Mouse (Mus musculus): Measurements from ENCODE around the gene Pum3. TPM values are rescaled to one million over a fixed set of nuclear protein-coding genes. Genes with fewer than 3 reads are reported as not detected.

Gene Pum3
- polyA plus RNA-seq, 1 experiment from 2014 or later: 95.5 TPM

- H3K4me3 ChIP-seq (replicated peaks): peak overlapping the region; percentile 6; the same call in 1 of the 2 replicates
- peak overlapping the region; percentile 44 for H3K4me2 ChIP-seq
- no peak for ATAC-seq (ENCODE audit: insufficient number of reproducible peaks, insufficient read depth, low FRiP score, low TSS enrichment, low read depth)
- H3K9ac ChIP-seq (replicated peaks): no peak overlapping the region
- H3K27me3 ChIP-seq: no peaks in the 10 kb centered on the region
- no peaks in the 10 kb centered on the region for H3K36me3 ChIP-seq
- WGBS: 1% methylated on average over 8 of the region's 8 CpGs
- H3K9me3 ChIP-seq: no peaks in the 10 kb centered on the region
- H3K4me1 ChIP-seq (replicated peaks): peaks cover 6% of the 10 kb centered on the region; the same call in 1 of the 2 replicates
- no peak overlapping the region for H3K27ac ChIP-seq
Observed at GRCm38 (mm10) chr19:27364521-27364931, 65.1 kb downstream of the Pum3 start.

- Histone ChIP-seq H3K27me3 (no peaks in the 10 kb centered on the region), H3K4me1 (replicated peaks) (peaks cover 6% of the 10 kb centered on the region; the same call in 1 of the 2 replicates), H3K36me3 (no peaks in the 10 kb centered on the region), H3K9ac (replicated peaks) (no peak overlapping the region), H3K27ac (no peak overlapping the region), H3K4me2 (peak overlapping the region; percentile 44), H3K9me3 (no peaks in the 10 kb centered on the region), H3K4me3 (replicated peaks) (peak overlapping the region; percentile 6; the same call in 1 of the 2 replicates)
- ATAC-seq (ENCODE audit: insufficient number of reproducible peaks, insufficient read depth, low FRiP score, low TSS enrichment, low read depth): no peak
- 70% methylated on average over 4 of the region's 4 CpGs for WGBS
Observed at GRCm38 (mm10) chr19:27363891-27364290, 65.7 kb downstream of the Pum3 start.

GRCm38 (mm10) chr19:27360381-27360780, 69.2 kb downstream of the Pum3 start:
- no peaks in the 10 kb centered on the region for H3K9me3 ChIP-seq
- H3K4me1 ChIP-seq (replicated peaks): peaks cover 6% of the 10 kb centered on the region; the same call in 1 of the 2 replicates
- no peak for ATAC-seq (ENCODE audit: insufficient number of reproducible peaks, insufficient read depth, low FRiP score, low TSS enrichment, low read depth)
- H3K36me3 ChIP-seq: no peaks in the 10 kb centered on the region
- H3K4me3 ChIP-seq (replicated peaks): no peak overlapping the region
- H3K27me3 ChIP-seq: no peaks in the 10 kb centered on the region
- H3K4me2 ChIP-seq: no peak overlapping the region
- no peak overlapping the region for H3K27ac ChIP-seq
- H3K9ac ChIP-seq (replicated peaks): no peak overlapping the region

- WGBS: 84% methylated on average over 6 of the region's 6 CpGs
- Histone ChIP-seq H3K27me3 (no peaks in the 10 kb centered on the region), H3K9ac (replicated peaks) (no peak overlapping the region), H3K4me1 (replicated peaks) (no peaks in the 10 kb centered on the region), H3K4me2 (no peak overlapping the region), H3K27ac (no peak overlapping the region), H3K4me3 (replicated peaks) (no peak overlapping the region), H3K9me3 (no peaks in the 10 kb centered on the region), H3K36me3 (no peaks in the 10 kb centered on the region)
- no peak for ATAC-seq (ENCODE audit: insufficient number of reproducible peaks, insufficient read depth, low FRiP score, low TSS enrichment, low read depth)
Observed at GRCm38 (mm10) chr19:27351700-27352099, 77.9 kb downstream of the Pum3 start.

GRCm38 (mm10) chr19:27346501-27346900, 83.1 kb downstream of the Pum3 start:
- no peak overlapping the region for H3K9ac ChIP-seq (replicated peaks)
- H3K27me3 ChIP-seq: no peaks in the 10 kb centered on the region
- H3K4me1 ChIP-seq (replicated peaks): no peaks in the 10 kb centered on the region
- H3K4me3 ChIP-seq (replicated peaks): no peak overlapping the region
- H3K36me3 ChIP-seq: no peaks in the 10 kb centered on the region
- H3K9me3 ChIP-seq: no peaks in the 10 kb centered on the region
- no peak overlapping the region for H3K4me2 ChIP-seq
- no peak overlapping the region for H3K27ac ChIP-seq
- 95% methylated on average over 1 of the region's 1 CpGs for WGBS
- ATAC-seq (ENCODE audit: insufficient number of reproducible peaks, insufficient read depth, low FRiP score, low TSS enrichment, low read depth): no peak

Other genes with a start within 250 kb of the Pum3 start
- gene Vldlr, start 213.3 kb downstream of the Pum3 start, polyA plus RNA-seq (2016; fragmentation: Nextera tagmentation; extraction: Ambion mirVana): 3.4 and 3.8 TPM in 2 replicates
- not detected in 2 replicates for gene Kcnv2, start 107.2 kb downstream of the Pum3 start, polyA plus RNA-seq (2016; fragmentation: Nextera tagmentation; extraction: Ambion mirVana)